Mouse (Mus musculus) thymus, postnatal 14 days (tissue): ENCODE measurements around the gene Naxd.
"Not testable (repeated sequence)": the region's sequence is repeated elsewhere in the genome, so short reads cannot be mapped to it uniquely, and the experiment has no call there.

ENCODE experiments used
- DNase-seq: peaks from one replicate; pipeline ENCODE4 v3.0.0; 2021

Naxd gene

DNA sequence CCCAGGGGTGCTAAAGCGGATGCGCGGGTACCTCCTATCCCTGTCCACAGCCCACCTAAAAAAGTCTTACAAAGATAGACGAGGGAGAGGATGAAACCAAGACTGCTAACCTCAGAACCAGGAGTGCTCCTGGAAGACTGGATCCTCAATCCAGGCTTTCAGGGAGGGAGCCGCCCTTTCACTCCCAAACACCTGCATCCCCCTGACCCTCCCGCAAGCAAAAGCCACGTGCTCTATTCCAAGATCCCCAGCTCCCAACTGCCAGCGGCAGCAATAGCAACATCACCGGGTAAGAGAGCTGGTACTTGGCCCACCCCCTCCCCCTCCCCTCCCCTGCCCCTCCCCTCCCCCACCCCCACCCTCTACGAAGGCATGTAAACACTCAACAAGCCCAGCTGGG lies 21.9 kb upstream of the Naxd start:
- DNase-seq = no peak

DNA sequence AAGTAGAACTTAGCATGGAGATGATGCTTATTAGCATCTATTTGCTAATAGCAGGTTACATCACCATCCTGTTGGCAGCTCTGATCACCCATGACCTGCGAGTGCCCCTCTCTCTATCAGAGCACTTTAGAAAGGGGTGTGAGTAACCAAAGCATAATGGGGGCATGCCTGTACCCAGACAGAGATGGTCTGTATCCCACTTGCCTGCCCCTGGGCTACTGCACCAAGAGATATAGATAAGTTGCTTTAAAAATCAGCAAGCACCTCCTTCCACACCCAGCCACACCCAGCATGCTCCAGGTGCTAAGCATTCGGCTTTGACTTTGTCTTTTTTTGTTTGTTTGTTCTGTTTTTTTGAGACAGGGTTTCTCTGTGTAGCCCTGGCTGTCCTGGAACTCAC lies 21.4 kb upstream of the Naxd start:
- DNase-seq = no peak

GRCm38 (mm10) chr8:11476338-11477177 lies 20.7 kb upstream of the Naxd start:
- DNase-seq = peak; percentile 24

DNA sequence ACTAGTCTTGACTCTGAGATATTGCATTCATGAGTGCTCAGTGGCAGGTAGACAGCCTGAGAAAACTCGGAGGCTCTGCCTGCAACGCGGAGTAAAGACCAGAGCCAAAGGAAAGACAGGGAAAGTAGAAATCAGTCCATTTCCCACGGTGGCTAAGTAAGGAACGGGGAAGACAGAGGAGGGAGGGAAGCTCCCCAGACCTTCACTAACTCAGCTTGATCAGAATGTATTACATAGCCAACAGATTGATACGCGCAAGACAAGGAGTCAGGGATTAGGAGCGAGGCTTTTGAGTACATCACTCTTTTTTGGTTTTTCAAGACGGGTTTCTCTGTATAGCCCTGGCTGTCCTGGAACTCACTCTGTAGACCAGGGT lies 20.1 kb upstream of the Naxd start:
- DNase-seq = no peak

DNA sequence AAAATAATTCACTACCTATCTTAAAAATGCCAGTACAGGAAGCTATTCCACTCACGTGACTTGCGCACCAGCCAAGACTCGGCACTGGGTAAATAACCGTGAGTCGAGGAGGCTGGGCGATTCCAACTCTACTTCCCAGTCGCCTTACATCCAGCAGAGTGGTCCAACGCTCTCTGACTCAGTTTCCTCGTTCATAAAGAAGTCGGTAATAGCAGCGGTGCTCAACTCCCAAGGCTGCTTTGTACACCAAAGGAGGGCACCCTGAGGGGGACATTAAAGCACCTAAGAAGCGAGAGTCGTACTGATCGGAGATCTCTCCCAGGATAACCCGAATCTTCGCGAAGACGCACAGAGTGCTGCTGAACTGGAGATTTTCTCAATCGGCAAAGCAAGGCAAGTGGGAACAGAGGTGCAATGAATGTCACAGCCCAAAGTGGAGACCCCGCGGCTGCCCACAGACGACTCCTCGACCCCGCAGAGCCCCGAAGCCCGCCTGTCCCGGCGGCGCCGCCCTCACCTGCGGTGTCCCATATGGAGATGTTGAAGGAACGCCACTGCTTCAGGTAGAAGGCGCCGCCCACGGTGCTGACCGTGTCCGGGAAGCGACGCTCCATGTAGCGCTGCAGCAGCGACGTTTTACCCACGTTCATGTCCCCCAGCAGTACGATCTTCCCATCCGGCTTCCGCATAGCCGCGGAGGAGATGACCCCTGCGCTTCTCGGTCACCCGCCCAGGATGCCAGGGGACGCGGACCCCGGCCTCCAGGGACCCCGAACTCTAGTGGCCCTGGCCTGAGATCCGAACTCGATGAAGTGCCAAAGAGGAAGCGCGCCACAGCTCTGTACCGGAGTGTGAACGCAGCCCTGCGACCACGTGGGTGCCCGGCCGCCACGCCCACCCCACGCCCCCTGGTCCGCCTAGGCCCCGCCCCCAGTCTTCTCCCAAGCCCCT lies 19.2 kb upstream of the Naxd start, which contains the start of gene Rab20:
Gene Rab20, minus strand, starts transcription at position 900 of the 951 bp plus-strand sequence.
- peak; percentile 50 for DNase-seq

- no peak for DNase-seq
Observed at GRCm38 (mm10) chr8:11478807-11479527, 18.3 kb upstream of the Naxd start.

DNA sequence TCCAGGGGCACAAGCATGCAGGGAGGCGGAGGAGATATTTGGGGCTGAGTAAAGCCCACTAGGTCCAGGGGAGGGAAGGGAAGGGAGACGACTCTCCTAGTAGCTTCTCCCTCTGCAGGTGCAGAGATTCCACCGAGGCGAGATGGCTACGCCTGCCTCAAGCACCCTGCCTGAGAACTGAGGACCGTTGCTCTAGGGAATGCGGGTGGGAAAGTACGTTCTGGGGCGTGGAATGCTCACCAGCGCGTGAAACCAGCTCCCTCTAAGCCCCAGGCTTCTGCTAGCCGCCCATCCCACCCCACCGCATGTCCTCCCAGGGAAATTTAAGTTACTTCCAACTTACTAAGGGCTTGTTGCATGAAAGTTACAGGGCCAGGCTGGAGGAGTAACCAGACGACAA lies 17.7 kb upstream of the Naxd start:
- DNase-seq = no peak

GRCm38 (mm10) chr8:11481876-11482275 lies 15.4 kb upstream of the Naxd start:
- no peak for DNase-seq

- no peak for DNase-seq
Observed at GRCm38 (mm10) chr8:11482537-11482936, 14.8 kb upstream of the Naxd start.

DNA sequence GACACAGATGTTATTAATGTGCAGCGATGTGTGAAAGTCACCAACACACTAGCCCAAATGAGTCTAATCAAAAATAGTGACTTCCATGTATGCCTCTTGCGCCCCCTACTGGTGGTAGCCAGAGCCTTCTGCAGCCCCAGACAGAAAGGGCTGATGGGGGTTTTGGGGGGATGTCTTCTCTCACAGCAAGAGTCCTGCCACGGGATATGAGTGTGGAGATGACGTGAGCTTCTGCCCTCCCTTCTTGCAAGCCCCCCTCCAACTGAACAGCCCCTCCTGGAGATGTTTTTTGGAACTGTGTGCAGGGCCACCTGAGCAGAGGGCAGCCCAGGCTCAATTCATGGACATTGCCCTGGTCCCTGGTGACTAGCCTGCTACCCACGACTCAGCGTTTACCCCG lies 11.2 kb upstream of the Naxd start:
- DNase-seq = peak; percentile 77

DNA sequence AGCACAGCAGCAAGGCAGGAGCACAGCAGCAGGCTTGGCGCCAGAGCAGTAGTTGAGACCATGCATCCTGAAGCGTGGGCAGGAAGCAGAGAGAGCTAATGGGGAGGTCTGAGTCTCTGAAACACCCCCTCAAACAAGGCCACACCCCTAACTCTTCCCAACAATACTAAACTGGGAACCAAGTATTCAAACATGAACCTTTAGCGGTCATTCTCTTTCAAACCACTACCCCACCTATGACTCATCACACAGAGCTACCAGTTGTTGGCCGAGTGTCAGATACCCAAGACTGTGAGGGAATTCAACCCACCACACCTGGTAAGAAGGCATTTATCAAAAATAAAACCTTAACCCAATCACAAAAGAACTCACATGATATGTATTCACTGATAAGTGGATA lies 10.1 kb upstream of the Naxd start:
- no peak for DNase-seq

GRCm38 (mm10) chr8:11492340-11492739 lies 5.0 kb upstream of the Naxd start:
- not testable (repeated sequence) for DNase-seq

DNA sequence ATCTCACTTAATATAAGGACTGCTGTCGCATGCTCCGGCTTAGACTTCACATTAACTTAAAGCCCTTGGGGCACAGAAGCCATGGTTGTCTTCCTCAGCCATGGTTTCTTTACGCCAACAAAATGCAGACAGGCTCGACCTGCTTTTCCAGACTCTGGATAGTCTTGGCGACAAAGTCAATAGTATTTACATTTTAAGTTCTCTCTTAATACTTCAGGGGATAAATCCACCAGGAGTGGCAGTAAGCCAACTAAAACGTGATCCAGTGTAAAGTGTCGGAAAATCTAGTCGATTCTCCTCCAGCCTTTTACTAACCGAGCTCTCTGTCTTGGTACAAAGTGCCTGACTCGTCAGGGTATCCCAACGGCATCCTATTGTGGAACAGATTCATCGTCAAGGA lies 975 bp downstream of the Naxd start:
- no peak for DNase-seq

DNA sequence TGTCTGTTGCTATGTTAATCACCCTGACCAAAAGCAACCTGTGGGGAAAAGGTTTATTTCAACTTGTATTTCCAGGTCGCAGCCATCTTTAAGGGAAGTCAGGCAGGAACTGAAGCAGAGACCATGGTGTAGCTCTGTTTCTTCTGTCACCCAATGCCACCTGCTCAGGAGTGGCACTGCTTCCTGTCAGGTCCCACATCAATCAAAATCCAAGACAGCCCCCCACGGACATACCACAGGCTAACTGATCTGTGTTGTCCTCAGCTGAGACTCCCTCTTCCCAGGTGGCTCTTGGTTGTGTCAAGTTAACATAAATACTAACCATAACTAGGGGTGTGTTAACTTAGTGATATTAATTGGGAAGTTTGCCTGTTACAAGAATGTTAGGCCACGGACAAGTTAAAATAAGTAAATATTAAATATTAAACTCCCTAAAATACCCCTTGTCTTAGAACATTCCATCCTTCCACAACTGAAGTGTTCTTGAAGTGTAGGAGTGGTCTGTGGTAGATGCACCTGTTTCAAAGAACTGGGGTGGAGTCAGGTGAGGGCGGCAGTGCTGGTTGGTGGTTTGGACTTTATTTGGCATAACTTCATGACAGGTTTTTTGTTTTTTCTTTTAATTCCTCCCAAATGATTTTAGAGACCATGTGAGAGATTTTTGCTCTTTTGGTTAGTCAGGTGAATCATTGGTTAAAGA lies 1.6 kb downstream of the Naxd start:
- peak; percentile 54 for DNase-seq

DNA sequence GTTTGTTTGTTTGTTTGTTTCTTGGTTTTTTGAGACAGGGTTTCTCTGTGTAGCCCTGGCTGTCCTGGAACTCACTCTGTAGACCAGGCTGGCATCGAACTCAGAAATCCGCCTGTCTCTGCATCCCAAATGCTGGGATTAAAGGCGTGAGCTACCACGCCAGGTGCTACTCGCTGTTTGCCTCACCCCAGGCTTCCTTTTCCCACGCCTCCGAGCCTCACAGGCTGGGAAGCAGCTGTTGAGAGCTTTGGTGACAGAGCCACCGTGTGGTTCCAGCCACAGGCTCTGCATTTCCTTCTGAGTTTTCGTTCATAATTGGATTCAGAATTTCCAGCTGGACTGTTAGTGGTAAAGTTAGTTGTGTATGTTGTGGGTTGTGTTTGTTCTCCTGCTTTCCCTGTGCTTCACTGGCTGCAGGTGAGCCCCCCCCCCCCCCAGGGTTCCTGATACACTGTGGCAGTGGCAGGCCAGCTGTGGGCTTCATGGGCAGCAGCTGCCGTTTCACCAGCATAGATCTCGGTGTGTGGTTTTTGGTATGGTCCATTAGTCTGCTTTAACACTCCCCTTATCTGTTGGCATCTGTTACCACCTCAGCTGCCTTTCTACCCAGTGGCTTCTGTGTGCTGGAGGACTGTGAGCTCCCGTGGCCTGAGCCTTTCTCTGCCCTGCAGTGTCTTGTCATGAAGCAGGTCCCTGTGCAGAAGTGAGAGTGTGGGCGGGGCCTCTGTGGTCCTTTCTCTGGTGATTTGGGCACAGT lies 6.3 kb downstream of the Naxd start:
- no peak for DNase-seq

DNA sequence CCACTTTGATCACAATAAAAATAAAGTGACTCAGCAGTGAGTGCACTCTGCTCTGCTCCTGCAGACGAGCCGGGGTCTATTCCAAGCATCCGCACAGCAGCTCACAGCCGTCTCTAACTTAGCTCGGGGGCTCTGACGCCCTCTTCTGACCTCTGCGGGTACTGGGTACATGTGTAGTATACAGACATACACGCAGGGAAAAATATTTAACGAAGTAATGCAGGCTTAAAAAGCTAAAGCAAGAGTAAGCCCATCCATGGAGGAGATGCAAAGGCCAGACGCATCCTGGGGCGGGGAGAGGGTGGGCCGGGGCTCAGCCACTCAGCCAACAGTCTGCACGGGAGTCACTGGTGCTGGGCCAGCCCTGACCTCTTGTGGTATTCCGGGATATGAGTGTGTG lies 8.8 kb downstream of the Naxd start:
- no peak for DNase-seq

DNA sequence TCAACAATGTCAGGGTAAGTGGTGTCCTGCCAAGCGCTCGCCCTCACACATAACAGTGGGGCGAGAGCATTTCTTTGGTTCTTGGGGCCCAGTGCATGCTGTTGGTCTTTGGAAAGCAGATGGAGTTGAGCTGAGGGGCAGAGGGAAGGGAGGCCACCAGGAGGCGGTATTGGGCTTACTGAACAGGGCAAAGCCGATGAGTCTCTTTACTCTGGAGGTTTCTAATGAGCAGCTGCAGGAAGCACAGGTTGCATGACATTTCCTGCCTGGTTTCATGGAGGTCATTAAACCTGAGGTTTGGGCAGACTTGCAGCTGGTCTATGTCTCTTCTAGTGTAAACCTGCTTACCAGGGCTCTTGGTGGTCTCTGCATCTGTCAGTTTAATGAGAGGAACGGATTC lies 9.5 kb downstream of the Naxd start:
- DNase-seq = peak; percentile 85

- no peak for DNase-seq
Observed at GRCm38 (mm10) chr8:11508880-11509279, 11.6 kb downstream of the Naxd start.

- DNase-seq = no peak
Observed at GRCm38 (mm10) chr8:11510971-11511370, 13.7 kb downstream of the Naxd start.

GRCm38 (mm10) chr8:11512711-11513110 lies 15.4 kb downstream of the Naxd start:
- DNase-seq = no peak

GRCm38 (mm10) chr8:11513247-11513646 lies 15.9 kb downstream of the Naxd start:
- no peak for DNase-seq

- DNase-seq = no peak
Observed at GRCm38 (mm10) chr8:11516292-11516691, 19.0 kb downstream of the Naxd start.
